In genomic region chrX:135035962-135036375, GRCm38 (mm10) we compare ENCODE assay signal across 8 mouse cellular contexts. TPM values are rescaled to one million over a fixed set of nuclear protein-coding genes. Genes with fewer than 3 reads are reported as not detected.
DNase-seq lines count a peak whose midpoint lies in the region; ATAC-seq lines count a peak whose summit lies in the region.

No protein-coding gene starts in this region.

- no peaks in the 10 kb centered on the region for H3K9me3 ChIP-seq in heart, embryonic 13.5 days
- H3K9me3 ChIP-seq in stomach, embryonic 15.5 days = no peaks in the 10 kb centered on the region

- H3K9ac ChIP-seq in heart, embryonic 13.5 days = peak overlapping the region; percentile 48; the same call in 1 of the 2 replicates
- no peak overlapping the region for H3K9ac ChIP-seq in stomach, embryonic 15.5 days

- DNase-seq in heart, postnatal 36 days = no peak
- peak; percentile 58 for DNase-seq in cerebellum, adult 8-10 months
- peak; percentile 12 to 53 for DNase-seq in frontal cortex, adult 2 months (ENCODE audit: extremely low spot score in 1 of 2, low spot score in 1 of 2)
- DNase-seq in layer of hippocampus, adult 9-10 months (ENCODE audit: low spot score) = peak; percentile 20
- DNase-seq in gastrocnemius, postnatal 14 days = no peak

- ATAC-seq in heart, embryonic 13.5 days (ENCODE audit: extremely low read depth, insufficient number of reproducible peaks, low FRiP score, low TSS enrichment) = no peak
- ATAC-seq in megakaryocyte progenitor cell, adult 5-6 weeks (replicated peaks; ENCODE audit: poor library complexity) = peak; percentile 55
- ATAC-seq in stomach, embryonic 15.5 days (ENCODE audit: insufficient read depth, low FRiP score, low read depth) = no peak

- 14% methylated on average over 24 of the region's 24 CpGs for WGBS in heart, embryonic 13.5 days
- WGBS in stomach, embryonic 15.5 days = 18% methylated on average over 24 of the region's 24 CpGs

- peak overlapping the region; percentile 36 for H3K4me3 ChIP-seq in heart, embryonic 13.5 days
- H3K4me3 ChIP-seq in stomach, embryonic 15.5 days (replicated peaks) = peak overlapping the region; percentile 19

- H3K27ac ChIP-seq in heart, embryonic 13.5 days (replicated peaks) = no peak overlapping the region
- no peak overlapping the region for H3K27ac ChIP-seq in stomach, embryonic 15.5 days

- peak overlapping the region; percentile 63 for H3K4me2 ChIP-seq in heart, embryonic 13.5 days
- H3K4me2 ChIP-seq in stomach, embryonic 15.5 days = peak overlapping the region; percentile 48

- intact Hi-C loops in heart, postnatal 36 days (cut with DNase I) = no loop called here
- intact Hi-C loops in gastrocnemius, postnatal 14 days (cut with DNase I; ENCODE audit: low total_unique reads) = no loop called here

- H3K36me3 ChIP-seq in heart, embryonic 13.5 days = no peaks in the 10 kb centered on the region
- H3K36me3 ChIP-seq in stomach, embryonic 15.5 days = no peaks in the 10 kb centered on the region

- no peaks in the 10 kb centered on the region for H3K4me1 ChIP-seq in heart, embryonic 13.5 days
- no peaks in the 10 kb centered on the region for H3K4me1 ChIP-seq in stomach, embryonic 15.5 days

- peaks cover 35% of the 10 kb centered on the region for H3K27me3 ChIP-seq in heart, embryonic 13.5 days (replicated peaks)
- 0 out of 2 replicates have a peak, but pooled peaks cover 12% of the 10 kb centered on the region for H3K27me3 ChIP-seq in stomach, embryonic 15.5 days (replicated peaks)

RNA-seq across cellular contexts. Expression of gene Zmat1, which starts 27.0 kb away (rescaled TPM):
- 7.6 and 8.3 TPM in 2 replicates for polyA plus RNA-seq in heart, embryonic 13.5 days (2015; fragmentation: Nextera tagmentation; extraction: Ambion mirVana)
- total RNA-seq in heart, postnatal 36 days (2021) = 1 to 10 TPM; 3.5 to 7.3 TPM
- 9.3 and 9.7 TPM in 2 replicates for polyA plus RNA-seq in frontal cortex, adult 2 months (2012; rRNA removed)
- 5.8 and 8.6 TPM in 2 replicates for total RNA-seq in megakaryocyte progenitor cell, adult 5-6 weeks (2015)
- total RNA-seq in megakaryocyte progenitor cell, adult 5-6 weeks (2017) = 0.58 and 1.4 TPM in 2 replicates
- polyA plus RNA-seq in stomach, embryonic 15.5 days (2015; fragmentation: Nextera tagmentation; extraction: Ambion mirVana) = 4.9 and 5.4 TPM in 2 replicates
- 1 to 10 TPM; 1.0 to 1.4 TPM for total RNA-seq in gastrocnemius, postnatal 14 days (2021)

Comparison
In these comparisons a context has a peak if more than half of its experiments do, and no peak if none do; other contexts are left out.
1. DNase-seq: peak in cerebellum, adult 8-10 months (single experiment), frontal cortex, adult 2 months (2 of 2) and layer of hippocampus, adult 9-10 months (single experiment); none in heart, postnatal 36 days (0 of 2) and gastrocnemius, postnatal 14 days (single experiment).